ENCODE assay signal across 24 mouse cellular contexts in genomic region chr13:115421483-115421882, GRCm38 (mm10).
DNase-seq lines count a peak whose midpoint lies in the region; ATAC-seq and TF ChIP-seq lines count a peak whose summit lies in the region.
"Had no signal": no experiment of that assay in that cellular context is flagged by ENCODE, and none has a peak within 500 bp of the region (broad histone marks: within the 10 kb centered on the region; RNA-seq: fewer than 3 reads in every experiment).

No protein-coding gene starts in this region.

- H3K4me3 ChIP-seq in hindbrain, embryonic 14.5 days (replicated peaks; ENCODE audit: low read length), result no peak overlapping the region
- no peak overlapping the region for H3K4me3 ChIP-seq in hindbrain, embryonic 12.5 days
- H3K4me3 ChIP-seq in forebrain, embryonic 15.5 days, result no peak overlapping the region
- H3K4me3 ChIP-seq in midbrain, embryonic 15.5 days, result no peak overlapping the region
- no peak overlapping the region for H3K4me3 ChIP-seq in limb, embryonic 10.5 days
- H3K4me3 ChIP-seq: embryonic facial prominence, embryonic 13.5 days; heart, adult 2 months; heart, embryonic 15.5 days; limb, embryonic 12.5 days; liver, embryonic 13.5 days; myocyte had no signal

- H3K27ac ChIP-seq in hindbrain, embryonic 14.5 days, result no peak overlapping the region
- H3K27ac ChIP-seq in hindbrain, embryonic 12.5 days, result no peak overlapping the region
- no peak overlapping the region for H3K27ac ChIP-seq in forebrain, embryonic 15.5 days (replicated peaks)
- no peak overlapping the region for H3K27ac ChIP-seq in midbrain, embryonic 15.5 days
- H3K27ac ChIP-seq in limb, embryonic 10.5 days, result no peak overlapping the region
- H3K27ac ChIP-seq: embryonic facial prominence, embryonic 13.5 days; heart, adult 2 months; heart, embryonic 15.5 days; limb, embryonic 12.5 days; liver, embryonic 13.5 days had no signal

- no peak for TF ChIP-seq CTCF in brain, embryonic 14.5 days (IDR thresholded peaks at IDR 0.05; ENCODE audit: borderline replicate concordance, extremely low read depth, insufficient read depth, insufficient read length)

- no peaks in the 10 kb centered on the region for H3K36me3 ChIP-seq in hindbrain, embryonic 14.5 days (replicated peaks; ENCODE audit: control insufficient read depth, insufficient read depth)
- no peaks in the 10 kb centered on the region for H3K36me3 ChIP-seq in hindbrain, embryonic 12.5 days
- no peaks in the 10 kb centered on the region for H3K36me3 ChIP-seq in forebrain, embryonic 15.5 days
- H3K36me3 ChIP-seq in midbrain, embryonic 15.5 days (replicated peaks), result no peaks in the 10 kb centered on the region
- H3K36me3 ChIP-seq in limb, embryonic 10.5 days, result no peaks in the 10 kb centered on the region
- H3K36me3 ChIP-seq: embryonic facial prominence, embryonic 13.5 days; heart, embryonic 15.5 days; limb, embryonic 12.5 days; liver, embryonic 13.5 days had no signal

- no peak overlapping the region for H3K9ac ChIP-seq in hindbrain, embryonic 14.5 days
- H3K9ac ChIP-seq in hindbrain, embryonic 12.5 days, result no peak overlapping the region
- H3K9ac ChIP-seq in forebrain, embryonic 15.5 days (replicated peaks), result no peak overlapping the region
- no peak overlapping the region for H3K9ac ChIP-seq in midbrain, embryonic 15.5 days
- H3K9ac ChIP-seq: embryonic facial prominence, embryonic 13.5 days; heart, embryonic 15.5 days; limb, embryonic 12.5 days; liver, embryonic 13.5 days had no signal

- H3K9me3 ChIP-seq in hindbrain, embryonic 14.5 days (ENCODE audit: control insufficient read depth, low read length), result no peaks in the 10 kb centered on the region
- no peaks in the 10 kb centered on the region for H3K9me3 ChIP-seq in hindbrain, embryonic 12.5 days (replicated peaks)
- no peaks in the 10 kb centered on the region for H3K9me3 ChIP-seq in forebrain, embryonic 15.5 days
- no peaks in the 10 kb centered on the region for H3K9me3 ChIP-seq in midbrain, embryonic 15.5 days
- no peaks in the 10 kb centered on the region for H3K9me3 ChIP-seq in limb, embryonic 10.5 days (replicated peaks)
- H3K9me3 ChIP-seq: embryonic facial prominence, embryonic 13.5 days; heart, embryonic 15.5 days; limb, embryonic 12.5 days; liver, embryonic 13.5 days had no signal

- no peak for TF ChIP-seq POLR2A in brain, embryonic 14.5 days (IDR thresholded peaks at IDR 0.05; ENCODE audit: borderline replicate concordance, extremely low read depth, insufficient read depth, insufficient read length, poor library complexity, severe bottlenecking)

- H3K4me2 ChIP-seq in hindbrain, embryonic 14.5 days (replicated peaks), result no peak overlapping the region
- H3K4me2 ChIP-seq in hindbrain, embryonic 12.5 days (replicated peaks), result no peak overlapping the region
- H3K4me2 ChIP-seq in forebrain, embryonic 15.5 days (replicated peaks), result no peak overlapping the region
- no peak overlapping the region for H3K4me2 ChIP-seq in midbrain, embryonic 15.5 days
- H3K4me2 ChIP-seq: embryonic facial prominence, embryonic 13.5 days; heart, embryonic 15.5 days; limb, embryonic 12.5 days; liver, embryonic 13.5 days had no signal

- 19% methylated on average over 1 of the region's 1 CpGs for WGBS in hindbrain, embryonic 14.5 days
- WGBS in hindbrain, embryonic 12.5 days, result 26% methylated on average over 1 of the region's 1 CpGs
- 13% methylated on average over 1 of the region's 1 CpGs for WGBS in forebrain, embryonic 15.5 days
- whole genome bisulfite sequencing in midbrain, embryonic 15.5 days, result 5% methylated on average over 1 of the region's 1 CpGs
- 77% methylated on average over 1 of the region's 1 CpGs for WGBS in limb, embryonic 10.5 days

- ATAC-seq in hindbrain, embryonic 14.5 days (ENCODE audit: low FRiP score), result peak; percentile 40
- no peak for ATAC-seq in hindbrain, embryonic 12.5 days (ENCODE audit: low FRiP score)
- peak; percentile 68; the same call in 1 of the 2 replicates for ATAC-seq in forebrain, embryonic 15.5 days (replicated peaks)
- ATAC-seq in midbrain, embryonic 15.5 days (replicated peaks), result peak; percentile 82
- ATAC-seq: lung, postnatal 0 days; Patski had no signal

- H3K4me1 ChIP-seq in hindbrain, embryonic 14.5 days (replicated peaks; ENCODE audit: control insufficient read depth, insufficient read depth, low read length), result no peaks in the 10 kb centered on the region
- no peaks in the 10 kb centered on the region for H3K4me1 ChIP-seq in hindbrain, embryonic 12.5 days
- H3K4me1 ChIP-seq in forebrain, embryonic 15.5 days, result no peaks in the 10 kb centered on the region
- H3K4me1 ChIP-seq in midbrain, embryonic 15.5 days, result 0 out of 2 replicates have a peak, but pooled peaks cover 3% of the 10 kb centered on the region
- H3K4me1 ChIP-seq in limb, embryonic 10.5 days, result no peaks in the 10 kb centered on the region
- H3K4me1 ChIP-seq: embryonic facial prominence, embryonic 13.5 days; heart, embryonic 15.5 days; limb, embryonic 12.5 days; liver, embryonic 13.5 days had no signal

- H3K27me3 ChIP-seq in hindbrain, embryonic 14.5 days (ENCODE audit: control insufficient read depth, insufficient read depth, low read length), result no peaks in the 10 kb centered on the region
- no peaks in the 10 kb centered on the region for H3K27me3 ChIP-seq in hindbrain, embryonic 12.5 days
- no peaks in the 10 kb centered on the region for H3K27me3 ChIP-seq in forebrain, embryonic 15.5 days
- 0 out of 2 replicates have a peak, but pooled peaks cover 6% of the 10 kb centered on the region for H3K27me3 ChIP-seq in midbrain, embryonic 15.5 days (replicated peaks)
- no peaks in the 10 kb centered on the region for H3K27me3 ChIP-seq in limb, embryonic 10.5 days (ENCODE audit: low read depth, poor library complexity, severe bottlenecking)
- H3K27me3 ChIP-seq: embryonic facial prominence, embryonic 13.5 days; heart, embryonic 15.5 days; limb, embryonic 12.5 days; liver, embryonic 13.5 days had no signal

- no peak for DNase-seq in hindbrain, embryonic 14.5 days (ENCODE audit: low spot score)
- DNase-seq in brain, embryonic 14.5 days (ENCODE audit: low read depth), result peak; percentile 68
- no peak for DNase-seq in limb, embryonic 10.5 days (ENCODE audit: low spot score)
- DNase-seq in cerebellum, postnatal 36 days, result no peak
- DNase-seq: adrenal gland, postnatal 25 days; B cell, adult 2 months; cerebellum, adult 9-11 months; heart, adult 2 months; kidney, adult 2 months; kidney, postnatal 25 days; layer of hippocampus, adult 9-11 months; liver, embryonic 13.5 days; right cerebral cortex, adult 18-20 months; spleen, adult 18-20 months; thymus, adult 2 months had no signal
